Mouse (Mus musculus) subcutaneous adipose tissue, adult 2 months (tissue): ENCODE measurements around the gene Ncoa1. TPM values are rescaled to one million over a fixed set of nuclear protein-coding genes. Genes with fewer than 3 reads are reported as not detected.

Source experiments
- polyA plus RNA-seq: library from polyadenylated mRNA; depleted of rRNA; stranded (reverse); fragments of >200 nt; gene quantifications from 2 replicates; pipeline ENCODE4 v1.2.3, GENCODE M21; 2012; ENCODE audit warnings: low replicate concordance; rRNA removed

The Ncoa1 gene
- polyA plus RNA-seq: 31.2 and 40.2 TPM in 2 replicates

DNA sequence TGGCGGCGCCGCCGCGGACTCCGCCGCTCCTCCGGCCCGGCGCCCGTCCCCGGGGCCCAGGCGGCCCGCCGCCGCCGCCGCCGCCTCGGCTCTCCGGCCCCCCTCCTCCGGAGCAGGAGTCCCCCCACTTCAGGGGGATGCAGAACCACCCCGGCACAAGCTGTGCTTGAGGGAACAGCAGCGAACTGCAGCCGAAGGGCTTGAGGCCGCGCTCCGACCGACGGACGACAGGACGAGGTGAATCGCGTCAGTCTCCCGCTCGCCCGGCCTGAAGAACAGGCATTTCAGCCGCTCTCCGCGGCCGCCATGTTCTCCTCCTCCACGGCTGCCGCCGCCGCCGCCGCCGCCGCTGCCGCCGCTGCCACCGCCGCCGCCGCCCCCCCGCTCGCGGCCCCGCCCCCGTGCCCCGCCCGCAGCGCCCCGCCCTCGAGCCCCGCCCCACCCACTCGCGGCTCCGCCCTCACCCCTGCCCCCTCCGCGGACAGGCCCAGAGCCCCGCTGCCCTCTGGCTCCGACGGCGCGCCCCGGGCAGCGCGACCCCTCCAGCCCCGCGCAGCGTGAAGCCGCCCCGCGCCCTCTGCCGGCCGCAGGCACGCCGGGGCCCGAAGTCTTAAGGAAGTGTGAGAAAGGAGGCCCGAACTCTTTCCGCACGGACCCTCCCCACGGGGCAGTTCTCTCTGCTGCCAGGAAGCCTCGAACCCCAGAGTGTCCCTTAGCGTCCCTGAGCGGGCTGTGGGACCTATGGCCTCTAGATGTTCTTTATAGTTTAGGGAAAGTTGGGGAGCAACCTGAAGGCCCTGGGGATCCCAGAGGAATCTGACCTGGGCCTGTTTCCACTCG is at the start of gene Ncoa1:
Gene Ncoa1, minus strand, starts transcription at position 351 of the 840 bp plus-strand sequence.

DNA sequence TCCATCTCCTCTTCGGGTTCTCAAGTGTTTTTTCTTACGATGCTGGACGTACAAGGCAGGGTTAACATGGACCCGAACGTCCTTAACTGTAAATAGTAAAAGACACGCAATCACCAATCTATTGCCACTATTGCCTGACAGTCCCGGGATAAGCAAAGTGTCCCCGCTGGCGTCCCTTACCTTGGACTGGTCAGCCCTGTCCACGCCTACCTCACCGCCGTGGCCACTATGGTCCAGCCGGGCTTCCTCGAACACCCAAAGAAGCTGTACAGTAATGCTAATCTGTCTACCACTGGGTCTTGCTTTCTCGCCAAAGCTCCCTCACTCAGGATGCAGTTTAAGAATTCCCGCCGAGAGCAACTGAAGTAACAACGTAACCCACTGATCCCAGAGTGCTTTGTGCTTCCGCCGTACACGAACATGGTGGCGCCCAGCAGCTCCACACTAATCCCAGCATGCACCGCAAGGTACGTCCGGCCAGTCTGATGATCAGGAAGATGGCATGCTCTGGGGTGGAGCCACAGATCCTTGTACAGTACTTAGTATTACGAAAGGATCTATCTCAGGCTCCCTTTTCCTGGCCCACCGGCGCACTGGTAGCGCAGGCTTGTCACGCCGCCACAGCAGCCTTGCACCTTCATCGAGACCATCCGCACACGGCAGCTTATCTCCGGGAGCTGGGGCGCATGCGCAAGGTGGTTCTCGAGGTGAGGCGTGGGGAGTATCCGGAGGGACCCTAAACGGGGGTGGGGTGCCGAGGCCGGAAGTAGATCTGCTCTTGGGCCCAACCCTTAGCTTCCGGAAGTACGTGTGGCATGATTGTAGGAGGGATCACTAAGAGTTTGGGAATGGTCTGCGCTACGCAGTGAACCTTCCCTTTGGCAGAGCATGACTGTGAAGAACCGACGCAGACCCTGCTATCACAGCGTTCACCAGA is 243.1 kb downstream of the Ncoa1 start, which contains the start of the genes Ptrhd1 and Cenpo:
Gene Ptrhd1, plus strand, starts transcription at position 456 of the 937 bp plus-strand sequence.
Gene Cenpo, minus strand, starts transcription at position 723 of the 937 bp plus-strand sequence.

Other genes with a start within 250 kb of the Ncoa1 start
- 4.8 and 6.0 TPM in 2 replicates for gene Ptrhd1, start 243.2 kb downstream of the Ncoa1 start, polyA plus RNA-seq
- 9.4 and 12.6 TPM in 2 replicates for gene Cenpo, start 242.9 kb downstream of the Ncoa1 start, polyA plus RNA-seq
- gene Itsn2, start 115.5 kb upstream of the Ncoa1 start, polyA plus RNA-seq: 27.4 and 27.7 TPM in 2 replicates
- not detected in 2 replicates for gene Gm3625, start 115.7 kb upstream of the Ncoa1 start, polyA plus RNA-seq